ENCODE assay signal across 15 mouse cellular contexts in genomic region chr3:51695713-51696112, GRCm38 (mm10).
"Had no signal": no experiment of that assay in that cellular context is flagged by ENCODE, and none has a peak within 500 bp of the region (broad histone marks: within the 10 kb centered on the region; RNA-seq: fewer than 3 reads in every experiment).

No protein-coding gene starts in this region.

- H3K9ac ChIP-seq: liver, embryonic 14.5 days; lung, embryonic 14.5 days; midbrain, embryonic 12.5 days; neural tube, embryonic 12.5 days had no signal

- ATAC-seq: midbrain, embryonic 16.5 days had no signal

- H3K27ac ChIP-seq: liver, embryonic 14.5 days; midbrain, embryonic 10.5 days; midbrain, embryonic 12.5 days; neural tube, embryonic 12.5 days had no signal

- DNase-seq: lung, adult 18-20 months; lung, embryonic 14.5 days; lung, postnatal 10 days; lung, postnatal 4 days; midbrain, embryonic 14.5 days; right cerebral cortex, postnatal 14 days; thymus, adult 2 months; thymus, postnatal 25 days; thymus, postnatal 4 days had no signal

- H3K9me3 ChIP-seq: midbrain, embryonic 10.5 days; midbrain, embryonic 12.5 days; neural tube, embryonic 12.5 days had no signal

- H3K4me3 ChIP-seq: midbrain, embryonic 10.5 days; midbrain, embryonic 12.5 days; myocyte; neural tube, embryonic 12.5 days had no signal

- H3K4me2 ChIP-seq: lung, embryonic 14.5 days; midbrain, embryonic 12.5 days; neural tube, embryonic 12.5 days had no signal

- H3K27me3 ChIP-seq: midbrain, embryonic 12.5 days; neural tube, embryonic 12.5 days had no signal
